ENCODE assay signal across 9 mouse cellular contexts in the genomic region with DNA sequence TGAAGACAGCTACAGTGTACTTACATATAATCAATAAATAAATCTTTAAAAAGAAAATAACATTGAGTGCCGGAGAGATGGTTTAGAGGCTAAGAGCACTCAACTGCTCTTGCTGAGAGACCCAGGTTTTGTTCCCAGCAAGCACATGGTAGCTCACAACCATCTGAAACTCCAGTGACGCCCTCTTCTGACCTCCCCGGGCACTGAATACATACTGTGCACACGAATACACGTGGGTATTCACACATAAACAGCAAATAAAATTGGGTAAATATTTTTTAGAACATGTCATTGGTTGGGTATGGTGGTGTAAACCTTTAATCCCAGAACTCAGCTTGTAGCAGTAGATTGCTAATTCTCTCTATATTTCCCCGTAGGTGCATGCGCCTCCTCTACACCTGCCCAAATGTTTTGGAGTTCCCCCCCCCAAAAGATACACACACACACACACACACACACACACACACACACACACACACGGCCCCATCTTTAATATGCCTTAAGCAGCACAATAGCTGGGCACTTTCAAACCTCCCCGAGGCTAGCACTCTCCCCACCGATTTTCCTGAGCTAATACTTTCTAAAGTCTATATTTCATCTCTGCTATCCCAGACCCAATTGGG. TPM values are rescaled to one million over a fixed set of nuclear protein-coding genes. Genes with fewer than 3 reads are reported as not detected.
DNase-seq lines count a peak whose midpoint lies in the region; ATAC-seq and TF ChIP-seq lines count a peak whose summit lies in the region.
"Had no signal": no experiment of that assay in that cellular context is flagged by ENCODE, and none has a peak within 500 bp of the region (broad histone marks: within the 10 kb centered on the region; RNA-seq: fewer than 3 reads in every experiment).

No protein-coding gene starts in this region.

- WGBS in heart, embryonic 10.5 days = 51% methylated on average over 10 of the region's 10 CpGs
- 52% methylated on average over 10 of the region's 10 CpGs for WGBS in hindbrain, embryonic 15.5 days
- 54% methylated on average over 10 of the region's 10 CpGs for WGBS in midbrain, embryonic 11.5 days

- TF ChIP-seq RAD21 in MEL (IDR thresholded peaks at IDR 0.05; ENCODE audit: low read depth, low read length) = no peak

- peaks cover 22% of the 10 kb centered on the region; the same call in 1 of the 2 replicates for H3K4me1 ChIP-seq in heart, embryonic 10.5 days
- peaks cover 11 to 13% of the 10 kb centered on the region in 2 experiments for H3K4me1 ChIP-seq in MEL (ENCODE audit: control insufficient read depth in 1 of 2, insufficient read depth in 2 of 2, low read length in 2 of 2)
- H3K4me1 ChIP-seq in hindbrain, embryonic 15.5 days (replicated peaks) = peaks cover 4% of the 10 kb centered on the region; the same call in 1 of the 2 replicates
- H3K4me1 ChIP-seq in midbrain, embryonic 11.5 days (ENCODE audit: control insufficient read depth, insufficient read depth, low read length) = peaks cover 5% of the 10 kb centered on the region; the same call in 1 of the 2 replicates

- H3K27me3 ChIP-seq in heart, embryonic 10.5 days (ENCODE audit: insufficient read depth, poor library complexity, severe bottlenecking) = no peaks in the 10 kb centered on the region
- H3K27me3 ChIP-seq in MEL (ENCODE audit: control insufficient read depth in 1 of 2, insufficient read depth in 2 of 2, low read length in 2 of 2) = no peaks in the 10 kb centered on the region
- no peaks in the 10 kb centered on the region for H3K27me3 ChIP-seq in hindbrain, embryonic 15.5 days
- no peaks in the 10 kb centered on the region for H3K27me3 ChIP-seq in midbrain, embryonic 11.5 days (ENCODE audit: control insufficient read depth, insufficient read depth, low read length)

- TF ChIP-seq EP300 in MEL (IDR thresholded peaks at IDR 0.05; ENCODE audit: low read depth in 1 of 2, low read length in 2 of 2) = no peak

- peak overlapping the region; percentile 56 for H3K4me2 ChIP-seq in hindbrain, embryonic 15.5 days
- H3K4me2 ChIP-seq in midbrain, embryonic 11.5 days = peak overlapping the region; percentile 55

- no peak for ATAC-seq in hindbrain, embryonic 15.5 days (ENCODE audit: low FRiP score, low read depth)
- peak; percentile 63 for ATAC-seq in midbrain, embryonic 11.5 days (ENCODE audit: low FRiP score)

- H3K27ac ChIP-seq in heart, embryonic 10.5 days = peak overlapping the region; percentile 78
- peak overlapping the region; percentile 58 for H3K27ac ChIP-seq in MEL (ENCODE audit: control insufficient read depth, low read depth, low read length)
- no peak overlapping the region for H3K27ac ChIP-seq in hindbrain, embryonic 15.5 days (replicated peaks)
- H3K27ac ChIP-seq in midbrain, embryonic 11.5 days (ENCODE audit: low read depth, low read length) = no peak overlapping the region

- no peaks in the 10 kb centered on the region; the same call in 1 of the 2 replicates for H3K79me2 ChIP-seq in MEL (ENCODE audit: control insufficient read depth, insufficient read depth, low read length, poor library complexity)

- no peaks in the 10 kb centered on the region for H3K9me3 ChIP-seq in heart, embryonic 10.5 days
- H3K9me3 ChIP-seq in MEL (replicated peaks; ENCODE audit: insufficient read depth, low read length) = no peaks in the 10 kb centered on the region
- no peaks in the 10 kb centered on the region for H3K9me3 ChIP-seq in hindbrain, embryonic 15.5 days
- no peaks in the 10 kb centered on the region for H3K9me3 ChIP-seq in midbrain, embryonic 11.5 days (ENCODE audit: control insufficient read depth, low read length)

- H3K4me3 ChIP-seq in heart, embryonic 10.5 days = peak overlapping the region; percentile 56
- peak overlapping the region; percentile 47 to 80 for H3K4me3 ChIP-seq in MEL (ENCODE audit: control insufficient read depth in 1 of 2, insufficient read depth in 1 of 2, low read depth in 2 of 2, low read length in 2 of 2)
- 0 out of 2 replicates have a peak overlapping the region, but pooled peaks have one; percentile 29 for H3K4me3 ChIP-seq in hindbrain, embryonic 15.5 days
- peak overlapping the region; percentile 37 for H3K4me3 ChIP-seq in midbrain, embryonic 11.5 days (ENCODE audit: low read depth, low read length)

- H3K9ac ChIP-seq in MEL (ENCODE audit: control insufficient read depth, low read depth, low read length, poor library complexity, severe bottlenecking) = peak overlapping the region; percentile 63
- no peak overlapping the region for H3K9ac ChIP-seq in hindbrain, embryonic 15.5 days
- 0 out of 2 replicates have a peak overlapping the region, but pooled peaks have one; percentile 10 for H3K9ac ChIP-seq in midbrain, embryonic 11.5 days (ENCODE audit: low read length)

- peak in 2 of 3 experiments; percentile 10 to 33; a peak in 3 of 6 replicates for TF ChIP-seq CTCF in MEL (IDR thresholded peaks at IDR 0.05 in 2 of 3, conservative IDR thresholded peaks at IDR 0.05 in 1 of 3; ENCODE audit: control insufficient read depth in 1 of 3, insufficient read depth in 1 of 3, low read depth in 2 of 3, low read length in 3 of 3, poor library complexity in 1 of 3, severe bottlenecking in 1 of 3)

- TF ChIP-seq POLR2A in MEL (IDR thresholded peaks at IDR 0.05; ENCODE audit: control insufficient read depth in 1 of 2, insufficient read depth in 1 of 2, low read depth in 1 of 2, low read length in 2 of 2, poor library complexity in 1 of 2) = no peak

- H3K36me3 ChIP-seq in heart, embryonic 10.5 days = no peaks in the 10 kb centered on the region
- H3K36me3 ChIP-seq in MEL (ENCODE audit: control insufficient read depth in 1 of 2, insufficient read depth in 2 of 2, low read length in 2 of 2) = no peaks in the 10 kb centered on the region; a peak in 1 of 4 replicates
- no peaks in the 10 kb centered on the region for H3K36me3 ChIP-seq in hindbrain, embryonic 15.5 days
- H3K36me3 ChIP-seq in midbrain, embryonic 11.5 days (ENCODE audit: control insufficient read depth, insufficient read depth, low read length) = no peaks in the 10 kb centered on the region

- no peak for DNase-seq in heart, embryonic 10.5 days (ENCODE audit: low spot score)
- DNase-seq in heart, adult 8-10 months (ENCODE audit: low spot score) = no peak
- DNase-seq in MEL (ENCODE audit: low read depth, low spot score) = peak; percentile 56
- no peak for DNase-seq in midbrain, embryonic 11.5 days (ENCODE audit: low spot score, missing footprints)
- DNase-seq in right cerebral cortex, postnatal 14 days = no peak
- DNase-seq in retina, embryonic 14.5 days (ENCODE audit: low spot score) = no peak
- no peak for DNase-seq in retina, postnatal 1 day

TF ChIP-seq in MEL, 35 proteins besides CTCF, POLR2A, EP300 and RAD21:
- 0 out of 2 replicates have a peak, but pooled peaks have one; percentile 25 for TF ChIP-seq SIN3A (IDR thresholded peaks at IDR 0.05; ENCODE audit: low read length)
- peak; percentile 67 for TF ChIP-seq MXI1 (IDR thresholded peaks at IDR 0.05; ENCODE audit: low read depth, low read length)
- TF ChIP-seq TCF12 (IDR thresholded peaks at IDR 0.05; ENCODE audit: low read depth, low read length) = no peak
- 0 out of 2 replicates have a peak, but pooled peaks have one; percentile 9 for TF ChIP-seq ZMIZ1 (IDR thresholded peaks at IDR 0.05; ENCODE audit: low read depth, low read length)
- TF ChIP-seq MAX (IDR thresholded peaks at IDR 0.05; ENCODE audit: low read length) = peak; percentile 64
- TF ChIP-seq BHLHE40 (IDR thresholded peaks at IDR 0.05; ENCODE audit: borderline replicate concordance, low read depth, low read length) = no peak
- peak; percentile 80 for TF ChIP-seq MYC (IDR thresholded peaks at IDR 0.05; ENCODE audit: low read depth, low read length)
- no peak for TF ChIP-seq CHD2 (IDR thresholded peaks at IDR 0.05; ENCODE audit: low read length)
- TF ChIP-seq RCOR1 (IDR thresholded peaks at IDR 0.05; ENCODE audit: low read depth, low read length) = 0 out of 2 replicates have a peak, but pooled peaks have one; percentile 8

RNA-seq across cellular contexts. Expression of a gene that starts 10.9 kb away (rescaled TPM):
- not detected in 2 replicates for polyA plus RNA-seq in heart, embryonic 10.5 days (2016; fragmentation: Nextera tagmentation; extraction: Ambion mirVana)
- total RNA-seq in heart, adult 8-10 months (2022) = under 1 TPM in 1 of 4 experiments, not detected in 3; 0.29 TPM
- not detected in 2 replicates for total RNA-seq in MEL (2012; rRNA removed)
- under 1 TPM in 1 of 2 experiments, not detected in 1; 0.19 TPM for polyA plus RNA-seq in MEL (2012; ENCODE audit: insufficient read depth in 1 of 2, insufficient read length in 2 of 2, low read depth in 1 of 2, low replicate concordance in 2 of 2, missing spikeins in 1 of 2)
- not detected in 2 replicates for polyA plus RNA-seq in hindbrain, embryonic 15.5 days (2015; fragmentation: Nextera tagmentation; extraction: Ambion mirVana)
- 0.25 TPM in 1 of 2 replicates, not detected in the other for polyA plus RNA-seq in midbrain, embryonic 11.5 days (2014; fragmentation: Nextera tagmentation; extraction: Ambion mirVana)
- total RNA-seq: left cerebral cortex, postnatal 14 days had no signal

RNA-seq across cellular contexts. Expression of a gene that starts 24.5 kb away (rescaled TPM):
- polyA plus RNA-seq in heart, embryonic 10.5 days (2016; fragmentation: Nextera tagmentation; extraction: Ambion mirVana) = 3,222 and 3,587 TPM in 2 replicates
- total RNA-seq in heart, adult 8-10 months (2022) = 100 to 1,000 TPM; 110 to 133 (median 121) TPM
- total RNA-seq in MEL (2012; rRNA removed) = 254 and 516 TPM in 2 replicates
- polyA plus RNA-seq in MEL (2012; ENCODE audit: insufficient read depth in 1 of 2, insufficient read length in 2 of 2, low read depth in 1 of 2, low replicate concordance in 2 of 2, missing spikeins in 1 of 2) = 1,000 to 10,000 TPM in 1 of 2 experiments, 100 to 1,000 TPM in 1; 737 to 5,492 TPM
- 1,126 and 1,158 TPM in 2 replicates for polyA plus RNA-seq in hindbrain, embryonic 15.5 days (2015; fragmentation: Nextera tagmentation; extraction: Ambion mirVana)
- polyA plus RNA-seq in midbrain, embryonic 11.5 days (2014; fragmentation: Nextera tagmentation; extraction: Ambion mirVana) = 1,438 and 1,518 TPM in 2 replicates

Comparison
In these comparisons a context has a peak if more than half of its experiments do, and no peak if none do; other contexts are left out.
1. H3K27ac ChIP-seq: peak in heart, embryonic 10.5 days (single experiment) and MEL (single experiment); none in hindbrain, embryonic 15.5 days (single experiment) and midbrain, embryonic 11.5 days (single experiment).
2. Peak in every context shown above with its lines, with median percentiles within 50 percentile points of each other: H3K4me3 ChIP-seq.